Mouse (Mus musculus) B cell, adult 67 days (primary cell): ENCODE results near the gene Pex12. TPM values are rescaled to one million over a fixed set of nuclear protein-coding genes. Genes with fewer than 3 reads are reported as not detected.

Source experiments
- total RNA-seq, 2 experiments: library from RNA; stranded (reverse); gene quantifications; 4 replicates each; pipeline ENCODE4 v1.2.4; 2023

Gene Pex12
- 10 to 100 TPM; 22.3 to 22.6 TPM for total RNA-seq

GRCm38 (mm10) chr11:83302526-83303251 lies at the start of gene Pex12:
Gene Pex12 (minus strand): TSS chr11:83302586.

GRCm38 (mm10) chr11:83298225-83299195 lies 3.9 kb downstream of the Pex12 start, which contains the start of gene Ap2b1:
Gene Ap2b1 (plus strand): TSS chr11:83299024.

GRCm38 (mm10) chr11:83286566-83286965 lies 15.8 kb downstream of the Pex12 start, which contains the start of gene Slfn14:
Gene Slfn14 (minus strand): TSS chr11:83286726.

Other genes with a start within 250 kb of the Pex12 start
- gene Slfn2, start 237.5 kb downstream of the Pex12 start, total RNA-seq: 100 to 1,000 TPM; 130 to 144 TPM
- 1 to 10 TPM in 1 of 2 experiments, under 1 TPM in 1; 0.98 to 1.1 TPM for gene Slfn1, start 185.7 kb downstream of the Pex12 start, total RNA-seq
- under 1 TPM; 0.30 to 0.52 TPM for gene Slfn4, start 127.4 kb downstream of the Pex12 start, total RNA-seq
- gene Slfn3, start 111.3 kb downstream of the Pex12 start, total RNA-seq: 1 to 10 TPM; 1.2 to 4.8 TPM
- gene Slfn14, start 15.9 kb downstream of the Pex12 start, total RNA-seq: not detected
- 100 to 1,000 TPM; 139 to 156 TPM for gene Ap2b1, start 3.6 kb downstream of the Pex12 start, total RNA-seq
- under 1 TPM; 0.44 to 0.62 TPM for gene Rasl10b, start 106.6 kb upstream of the Pex12 start, total RNA-seq
- not detected for gene Gas2l2, start 126.9 kb upstream of the Pex12 start, total RNA-seq
- 1 to 10 TPM in 1 of 2 experiments, not detected in 1; 1.1 TPM for gene 1700020L24Rik, start 135.1 kb upstream of the Pex12 start, total RNA-seq
- gene Mmp28, start 160.5 kb upstream of the Pex12 start, total RNA-seq: under 1 TPM in 1 of 2 experiments, not detected in 1; 0.46 TPM
- 100 to 1,000 TPM; 170 to 177 TPM for gene Taf15, start 170.5 kb upstream of the Pex12 start, total RNA-seq
- gene Heatr9, start 219.6 kb upstream of the Pex12 start, total RNA-seq: under 1 TPM in 1 of 2 experiments, not detected in 1; 0.29 TPM
- gene Ccl5, start 227.9 kb upstream of the Pex12 start, total RNA-seq: 1 to 10 TPM; 2.4 to 9.3 TPM